Mouse (Mus musculus): Measurements from ENCODE around the gene Gatd1. TPM values are rescaled to one million over a fixed set of nuclear protein-coding genes. Genes with fewer than 3 reads are reported as not detected.
A peak's percentile ranks its signal among the peaks of the same experiment; 100 is the strongest.

Gene Gatd1
- polyA plus RNA-seq, 1 experiment from 2014 or later: 50.4 TPM

DNA sequence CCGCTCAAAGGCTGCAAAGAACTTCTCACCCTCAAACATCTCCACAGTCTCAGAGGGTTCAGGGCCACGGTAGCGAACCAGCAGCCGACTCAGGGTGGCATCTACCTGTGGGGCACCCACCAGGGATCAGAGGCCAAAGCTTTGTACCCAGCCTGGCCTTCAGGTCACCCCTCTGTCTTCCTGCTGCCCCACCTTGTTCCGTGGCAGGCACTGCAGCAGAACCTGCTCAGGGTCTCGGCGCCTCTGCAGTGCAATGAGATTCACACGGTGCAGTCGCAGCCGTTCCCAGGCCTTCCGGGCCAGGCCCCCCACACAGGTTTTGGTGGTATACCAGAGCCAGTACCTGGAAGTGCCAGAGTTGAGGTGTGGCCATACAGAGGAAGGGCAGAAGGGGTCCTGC is 25.9 kb upstream of the Gatd1 start:
- Histone ChIP-seq H3K36me3 (no peaks in the 10 kb centered on the region), H3K9ac (replicated peaks) (no peak overlapping the region), H3K4me3 (replicated peaks) (no peak overlapping the region), H3K9me3 (replicated peaks) (no peaks in the 10 kb centered on the region), H3K27ac (replicated peaks) (no peak overlapping the region), H3K4me2 (no peak overlapping the region), H3K4me1 (peaks cover 62% of the 10 kb centered on the region), H3K27me3 (replicated peaks) (no peaks in the 10 kb centered on the region)
- 94% methylated on average over 11 of the region's 11 CpGs for WGBS
- ATAC-seq (ENCODE audit: low FRiP score): no peak

DNA sequence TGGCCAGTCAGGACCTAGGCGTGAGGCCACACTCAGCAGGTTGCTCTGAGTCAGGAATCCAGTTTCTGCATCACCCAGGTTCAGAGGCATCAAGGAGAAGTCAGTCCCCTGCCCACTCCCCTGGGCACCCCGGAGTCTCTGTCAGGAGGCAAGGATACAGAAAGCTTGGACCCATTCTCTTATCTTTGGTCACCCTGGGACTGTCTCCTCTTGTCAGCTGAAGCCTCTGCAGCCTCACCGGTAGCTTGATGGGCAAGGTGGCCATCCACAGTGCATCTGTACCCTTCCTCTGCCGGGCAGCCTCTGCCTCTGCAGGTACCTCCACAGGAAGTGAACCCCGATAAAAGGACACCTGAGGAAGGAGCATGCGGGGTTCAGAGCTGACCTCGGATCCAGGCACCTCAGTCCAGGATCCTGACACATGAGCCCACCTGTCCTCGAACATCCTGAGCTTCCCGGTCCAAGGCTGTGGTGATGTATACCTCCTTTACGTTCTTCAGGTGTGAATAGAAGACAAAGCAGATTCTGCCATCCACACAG is 25.3 kb upstream of the Gatd1 start:
- WGBS: 98% methylated on average over 10 of the region's 10 CpGs
- Histone ChIP-seq H3K27ac (replicated peaks) (no peak overlapping the region), H3K9ac (replicated peaks) (no peak overlapping the region), H3K36me3 (no peaks in the 10 kb centered on the region), H3K4me1 (peaks cover 65% of the 10 kb centered on the region), H3K4me2 (no peak overlapping the region), H3K27me3 (replicated peaks) (no peaks in the 10 kb centered on the region), H3K4me3 (replicated peaks) (no peak overlapping the region), H3K9me3 (replicated peaks) (no peaks in the 10 kb centered on the region)
- no peak for ATAC-seq (ENCODE audit: low FRiP score)

DNA sequence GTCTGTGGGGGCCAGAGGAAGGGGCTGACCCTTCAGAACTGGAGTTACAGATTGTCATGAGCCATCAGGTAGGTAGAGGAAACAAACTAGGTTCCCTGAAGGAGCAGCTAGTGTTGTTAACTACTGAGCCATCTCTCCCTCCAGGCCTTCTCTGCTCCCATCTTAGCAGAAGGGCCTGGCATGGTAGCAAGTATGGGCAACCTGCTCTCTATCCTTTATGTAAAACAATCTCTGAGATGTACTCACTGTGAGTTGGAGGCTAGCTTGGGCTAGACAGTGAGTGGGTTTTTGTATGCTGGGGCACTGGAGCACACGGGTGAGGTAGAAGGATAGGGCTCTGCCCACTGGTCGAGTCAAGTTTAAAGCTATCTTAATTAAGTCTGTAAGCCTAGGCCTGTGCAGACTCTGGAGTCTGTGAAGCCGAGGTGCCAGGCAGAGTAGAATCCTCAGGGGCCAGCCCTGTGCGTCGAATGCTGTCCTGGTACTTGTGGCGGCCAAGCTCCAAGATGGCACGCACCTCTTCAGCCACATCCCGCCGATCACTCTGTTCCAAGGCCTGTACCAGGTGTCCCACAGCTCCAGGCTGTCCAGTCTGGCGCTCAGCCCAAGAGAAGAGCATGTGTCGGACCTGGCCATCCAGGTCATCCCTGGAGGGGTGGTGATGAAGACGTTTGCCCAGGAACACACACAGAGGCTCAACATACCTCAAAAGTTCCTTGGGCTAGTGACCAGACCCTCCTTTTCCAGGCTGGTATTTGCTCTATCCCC is 24.4 kb upstream of the Gatd1 start:
- no peak overlapping the region for H3K4me3 ChIP-seq (replicated peaks)
- WGBS: 91% methylated on average over 12 of the region's 12 CpGs
- no peaks in the 10 kb centered on the region for H3K27me3 ChIP-seq (replicated peaks)
- H3K9ac ChIP-seq (replicated peaks): no peak overlapping the region
- H3K36me3 ChIP-seq: peaks cover 2% of the 10 kb centered on the region
- H3K27ac ChIP-seq (replicated peaks): peak overlapping the region; percentile 88; the same call in 1 of the 2 replicates
- peaks cover 65% of the 10 kb centered on the region for H3K4me1 ChIP-seq
- H3K4me2 ChIP-seq: peak overlapping the region; percentile 91; the same call in 1 of the 2 replicates
- no peaks in the 10 kb centered on the region for H3K9me3 ChIP-seq (replicated peaks)
- no peak for ATAC-seq (ENCODE audit: low FRiP score)

DNA sequence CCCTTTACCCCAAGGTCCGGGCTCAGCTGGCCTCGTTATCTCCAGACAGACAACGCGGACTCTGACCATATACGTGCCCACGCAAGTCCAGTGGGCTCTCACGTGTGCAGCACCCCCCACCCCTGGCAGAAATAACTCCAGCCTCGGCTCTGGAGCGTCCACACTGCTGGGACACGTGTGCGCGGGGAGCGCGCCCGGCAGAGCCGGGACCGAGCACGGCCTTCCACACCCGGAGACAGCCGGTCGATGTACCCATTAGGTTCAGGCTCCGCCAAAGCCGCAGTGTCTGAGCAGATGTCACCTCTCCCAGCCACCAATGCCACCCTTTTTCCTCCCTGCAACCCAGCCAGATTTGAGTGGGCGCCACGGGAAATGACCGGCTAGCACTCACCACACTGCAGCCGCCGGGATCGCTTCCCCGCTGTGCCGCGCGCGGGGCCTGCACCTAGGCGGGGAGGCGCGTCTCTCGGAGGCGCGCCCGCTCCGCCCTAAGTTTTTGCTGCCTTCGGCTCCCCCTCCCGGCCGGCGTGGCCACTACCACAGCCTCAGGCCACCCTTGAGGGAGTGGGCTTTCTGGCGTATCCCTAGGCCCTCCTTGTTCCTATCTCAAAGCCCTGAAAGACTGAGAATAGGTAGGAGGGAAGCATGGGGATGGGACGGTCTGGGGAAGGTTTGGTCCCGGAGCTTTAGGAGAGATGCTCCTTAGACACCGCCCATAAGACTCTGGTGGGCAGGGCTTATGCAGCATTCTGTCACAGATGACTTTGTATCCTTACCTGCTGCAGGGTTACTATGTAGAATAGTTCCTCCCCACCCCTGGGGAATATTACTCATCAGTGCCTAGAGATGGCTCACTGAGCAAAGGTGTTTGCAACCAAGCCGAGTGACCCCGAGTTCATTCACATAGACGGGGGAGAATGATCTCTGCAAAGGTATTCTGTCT is 23.5 kb upstream of the Gatd1 start, which contains the start of gene Slc25a22:
TSS of gene Slc25a22 (minus strand) at position 715 of the 943 bp plus-strand sequence.
- H3K4me1 ChIP-seq: peaks cover 66% of the 10 kb centered on the region
- peak within 1 kb of the TSS; percentile 75 for H3K9ac ChIP-seq (replicated peaks)
- peak within 1 kb of the TSS; percentile 69 for H3K4me3 ChIP-seq (replicated peaks)
- peak within 1 kb of the TSS; percentile 91 for H3K4me2 ChIP-seq
- peak within 1 kb of the TSS; percentile 88 for H3K27ac ChIP-seq (replicated peaks)
- 5% methylated on average over 53 of the region's 53 CpGs for WGBS
- H3K9me3 ChIP-seq (replicated peaks): no peaks in the 10 kb centered on the region
- ATAC-seq (ENCODE audit: low FRiP score): peak; percentile 79
- peaks cover 12% of the 10 kb centered on the region for H3K36me3 ChIP-seq
- no peaks in the 10 kb centered on the region for H3K27me3 ChIP-seq (replicated peaks)

DNA sequence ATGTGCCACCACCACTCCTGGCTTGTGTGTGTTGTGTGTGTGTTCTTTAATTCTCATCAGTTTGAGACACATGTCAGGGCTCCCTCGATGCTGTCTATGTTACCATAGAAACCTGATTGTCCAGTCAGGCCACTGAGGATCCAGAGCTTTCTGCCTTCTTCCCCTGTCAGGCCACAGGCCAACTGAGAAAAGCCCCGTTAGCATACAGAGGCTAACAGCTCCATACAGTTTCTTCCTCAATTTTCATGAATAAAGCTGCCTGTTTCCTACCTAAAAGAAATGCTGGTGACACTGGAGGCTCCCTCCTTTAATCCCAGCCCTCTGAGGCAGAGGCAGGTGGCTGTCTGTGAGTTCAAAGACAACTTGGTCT is 22.6 kb upstream of the Gatd1 start:
- WGBS: 40% methylated on average over 2 of the region's 2 CpGs
- Histone ChIP-seq H3K9ac (replicated peaks) (peak overlapping the region; percentile 75; the same call in 1 of the 2 replicates), H3K27ac (replicated peaks) (peak overlapping the region; percentile 88; the same call in 1 of the 2 replicates), H3K4me3 (replicated peaks) (peak overlapping the region; percentile 69), H3K36me3 (peaks cover 21% of the 10 kb centered on the region), H3K27me3 (replicated peaks) (no peaks in the 10 kb centered on the region), H3K9me3 (replicated peaks) (no peaks in the 10 kb centered on the region), H3K4me1 (peaks cover 62% of the 10 kb centered on the region), H3K4me2 (peak overlapping the region; percentile 91)
- no peak for ATAC-seq (ENCODE audit: low FRiP score)

DNA sequence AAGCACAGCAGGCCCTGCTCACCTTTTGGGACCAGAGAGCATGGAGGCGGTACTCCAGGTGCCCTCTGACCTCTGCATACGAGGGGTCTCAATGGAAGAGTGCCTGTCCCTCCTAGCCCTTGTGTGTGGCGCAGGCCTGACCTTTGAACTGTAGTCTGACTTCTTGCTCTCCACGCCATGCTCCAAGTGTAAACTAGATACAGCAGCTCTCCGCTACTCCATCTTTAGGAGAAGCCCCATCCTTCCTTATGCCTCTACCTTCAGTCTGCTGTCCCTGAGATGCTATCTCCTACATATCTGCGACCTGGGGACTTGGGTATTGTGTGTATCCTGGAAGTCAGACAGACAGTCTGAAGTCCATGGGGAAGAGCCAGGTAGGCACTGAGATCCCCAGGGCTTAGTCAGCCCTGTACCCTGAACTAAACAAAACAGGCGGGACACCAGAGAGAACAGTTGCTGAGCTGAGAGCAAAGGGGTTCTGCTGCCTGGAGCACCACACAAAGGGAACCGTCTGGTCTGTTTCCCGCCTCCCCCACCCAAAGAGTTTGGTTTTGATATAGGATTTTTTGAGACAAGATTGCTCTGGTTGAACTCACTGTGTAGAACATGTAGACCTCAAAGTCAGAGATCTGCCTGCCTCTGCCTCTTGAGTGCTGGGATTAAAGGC is 22.1 kb upstream of the Gatd1 start:
- H3K4me1 ChIP-seq: peaks cover 62% of the 10 kb centered on the region
- ATAC-seq (ENCODE audit: low FRiP score): no peak
- H3K4me2 ChIP-seq: peak overlapping the region; percentile 91
- 78% methylated on average over 9 of the region's 9 CpGs for WGBS
- H3K4me3 ChIP-seq (replicated peaks): peak overlapping the region; percentile 69
- peak overlapping the region; percentile 77; the same call in 1 of the 2 replicates for H3K27ac ChIP-seq (replicated peaks)
- H3K27me3 ChIP-seq (replicated peaks): no peaks in the 10 kb centered on the region
- H3K9me3 ChIP-seq (replicated peaks): no peaks in the 10 kb centered on the region
- H3K36me3 ChIP-seq: peaks cover 26% of the 10 kb centered on the region
- H3K9ac ChIP-seq (replicated peaks): peak overlapping the region; percentile 75; the same call in 1 of the 2 replicates

DNA sequence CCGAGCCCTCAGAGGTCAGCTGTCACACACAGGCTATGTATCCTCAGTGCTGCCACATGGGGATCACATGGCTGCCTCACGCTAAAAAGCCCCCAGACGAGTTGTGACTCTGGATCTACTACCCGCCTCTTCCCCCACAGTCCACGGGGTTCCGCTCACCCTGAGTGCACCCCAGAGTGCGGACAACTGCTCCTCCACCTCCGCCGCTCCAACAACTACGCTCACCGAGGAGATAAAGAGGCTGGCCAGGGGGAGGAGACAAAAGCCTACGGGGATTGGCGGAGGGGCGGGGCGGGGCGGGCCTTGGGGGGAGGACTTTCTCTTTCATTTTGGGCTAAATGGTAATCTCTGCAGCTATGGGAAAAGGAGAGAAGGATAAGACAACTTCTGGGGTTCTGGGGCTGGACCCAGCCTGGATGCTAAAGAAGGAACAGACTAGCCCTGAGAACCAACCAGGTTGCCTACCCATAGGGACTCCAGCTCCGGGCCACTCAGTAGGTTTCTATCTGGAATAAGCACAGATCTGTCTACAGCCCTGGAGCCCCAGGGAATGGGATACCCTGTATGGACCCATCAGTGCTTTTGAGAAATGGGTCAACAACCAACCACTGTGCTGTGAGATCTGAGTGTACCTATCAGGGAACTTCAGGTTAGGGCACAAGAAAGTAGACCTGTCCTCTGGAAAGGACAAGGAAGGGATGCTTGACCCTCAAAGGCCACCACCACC is 21.4 kb upstream of the Gatd1 start:
- ATAC-seq (ENCODE audit: low FRiP score): peak; percentile 15; the same call in 1 of the 2 replicates
- Histone ChIP-seq H3K27me3 (replicated peaks) (no peaks in the 10 kb centered on the region), H3K36me3 (peaks cover 33% of the 10 kb centered on the region), H3K9me3 (replicated peaks) (no peaks in the 10 kb centered on the region), H3K4me2 (peak overlapping the region; percentile 91), H3K4me3 (replicated peaks) (peak overlapping the region; percentile 58), H3K4me1 (peaks cover 57% of the 10 kb centered on the region), H3K27ac (replicated peaks) (peak overlapping the region; percentile 77), H3K9ac (replicated peaks) (peak overlapping the region; percentile 66)
- WGBS: 5% methylated on average over 17 of the region's 17 CpGs

DNA sequence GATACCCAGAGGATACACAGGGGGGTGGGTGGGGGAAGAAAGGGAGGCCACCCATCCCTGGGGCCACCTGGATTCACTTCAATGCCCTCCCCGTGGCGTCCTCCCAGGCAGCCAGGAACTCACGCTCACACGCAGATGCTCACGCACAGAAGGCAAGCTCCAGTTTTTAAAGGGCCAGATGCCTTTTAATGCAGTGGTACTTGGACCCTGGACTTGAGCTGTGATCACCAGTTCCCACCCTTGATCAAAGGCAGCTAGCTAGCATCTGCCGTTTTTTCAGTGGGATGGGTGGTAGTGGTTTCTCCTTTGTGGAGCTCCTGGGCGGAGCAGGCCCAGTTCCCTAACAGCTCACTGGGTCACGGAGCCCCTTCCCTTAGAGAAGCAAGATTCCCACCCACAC is 20.5 kb upstream of the Gatd1 start:
- Histone ChIP-seq H3K27me3 (replicated peaks) (no peaks in the 10 kb centered on the region), H3K4me3 (replicated peaks) (peak overlapping the region; percentile 58), H3K9ac (replicated peaks) (peak overlapping the region; percentile 66), H3K27ac (replicated peaks) (peak overlapping the region; percentile 77), H3K9me3 (replicated peaks) (no peaks in the 10 kb centered on the region), H3K4me2 (peak overlapping the region; percentile 91), H3K4me1 (peaks cover 65% of the 10 kb centered on the region), H3K36me3 (peaks cover 37% of the 10 kb centered on the region)
- 12% methylated on average over 8 of the region's 8 CpGs for WGBS
- peak; percentile 22; the same call in 1 of the 2 replicates for ATAC-seq (ENCODE audit: low FRiP score)

DNA sequence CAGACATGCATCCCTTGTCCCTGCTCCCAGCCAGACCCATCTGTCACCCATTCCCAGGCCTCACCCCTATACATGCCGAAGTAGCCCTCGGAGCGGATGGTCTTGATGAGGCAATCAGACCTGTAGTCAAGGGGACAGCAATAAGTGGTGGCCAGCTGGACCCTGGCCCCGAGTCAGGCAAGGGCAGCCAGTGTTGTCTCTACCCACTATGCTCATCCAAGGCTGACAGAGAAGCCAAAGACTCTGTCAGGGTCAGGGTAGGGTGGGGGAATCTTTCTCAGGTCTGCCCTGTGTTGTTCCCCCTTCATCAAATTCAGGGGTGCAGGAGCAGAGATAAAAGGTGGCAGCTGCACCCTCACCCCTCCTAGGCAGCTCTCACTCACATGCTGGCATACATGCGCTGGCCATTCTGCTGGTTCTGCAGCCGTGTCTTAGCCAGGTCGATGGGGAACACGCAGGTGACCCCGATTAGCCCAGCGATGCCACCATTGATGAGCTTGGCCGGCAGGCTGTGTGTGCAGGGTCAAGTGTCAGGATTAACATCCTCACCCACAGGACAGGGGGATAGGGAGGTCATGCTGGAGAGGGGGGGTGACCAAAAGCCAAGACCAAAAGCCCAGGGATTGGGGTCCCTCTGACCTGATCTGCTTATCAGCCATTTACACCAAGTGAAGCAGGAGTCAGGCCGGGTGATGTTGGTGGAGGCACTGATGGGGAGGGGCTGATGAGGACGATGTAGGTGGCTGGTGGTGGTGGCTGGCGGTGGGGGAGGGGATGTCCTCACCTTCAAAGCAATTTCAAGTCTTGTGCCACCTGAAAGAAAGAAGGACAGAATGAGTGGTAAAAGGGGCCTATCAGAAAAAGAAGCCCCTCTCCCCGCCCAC is 19.8 kb upstream of the Gatd1 start:
- Histone ChIP-seq H3K4me3 (replicated peaks) (peak overlapping the region; percentile 58), H3K27me3 (replicated peaks) (no peaks in the 10 kb centered on the region), H3K4me2 (peak overlapping the region; percentile 91), H3K9ac (replicated peaks) (peak overlapping the region; percentile 66), H3K4me1 (peaks cover 72% of the 10 kb centered on the region), H3K36me3 (peaks cover 37% of the 10 kb centered on the region), H3K9me3 (replicated peaks) (no peaks in the 10 kb centered on the region), H3K27ac (replicated peaks) (peak overlapping the region; percentile 77)
- WGBS: 76% methylated on average over 15 of the region's 15 CpGs
- no peak for ATAC-seq (ENCODE audit: low FRiP score)

Measured in neural tube, embryonic 15.5 days (tissue).